Mouse (Mus musculus): ENCODE data around the gene Gm3233. TPM values are rescaled to one million over a fixed set of nuclear protein-coding genes. Genes with fewer than 3 reads are reported as not detected.
"Not testable (repeated sequence)": the region's sequence is repeated elsewhere in the genome, so short reads cannot be mapped to it uniquely, and the experiment has no call there.

The Gm3233 gene
- polyA plus RNA-seq, 1 experiment from 2014 or later: not detected

DNA sequence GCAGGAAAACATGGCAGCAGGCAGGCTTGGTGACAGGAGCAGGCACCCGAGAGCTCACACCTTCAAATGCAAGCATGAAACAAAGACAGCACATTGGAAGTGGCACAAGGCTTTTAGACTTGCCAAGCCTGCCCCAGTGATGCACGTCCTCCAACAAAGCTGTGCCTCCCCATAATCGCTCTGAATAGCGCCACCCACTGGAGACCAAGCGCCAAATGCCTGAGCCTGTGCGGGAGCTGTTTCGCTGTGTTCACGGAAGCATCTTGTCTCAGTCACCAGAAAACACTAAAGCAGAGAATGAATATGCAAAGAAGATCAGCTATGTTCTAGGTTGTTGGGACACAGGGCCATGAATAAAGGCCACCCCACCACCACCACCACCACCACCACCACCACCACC lies 34.6 kb downstream of the Gm3233 start:
- Histone ChIP-seq H3K4me3 (replicated peaks) (no peak overlapping the region), H3K4me1 (no peaks in the 10 kb centered on the region), H3K27ac (no peak overlapping the region), H3K4me2 (no peak overlapping the region), H3K36me3 (no peaks in the 10 kb centered on the region), H3K27me3 (replicated peaks) (no peaks in the 10 kb centered on the region), H3K9ac (no peak overlapping the region), H3K9me3 (no peaks in the 10 kb centered on the region)
- 77% methylated on average over 8 of the region's 8 CpGs for WGBS
- no peak for ATAC-seq (ENCODE audit: insufficient read depth, low FRiP score, low read depth)

DNA sequence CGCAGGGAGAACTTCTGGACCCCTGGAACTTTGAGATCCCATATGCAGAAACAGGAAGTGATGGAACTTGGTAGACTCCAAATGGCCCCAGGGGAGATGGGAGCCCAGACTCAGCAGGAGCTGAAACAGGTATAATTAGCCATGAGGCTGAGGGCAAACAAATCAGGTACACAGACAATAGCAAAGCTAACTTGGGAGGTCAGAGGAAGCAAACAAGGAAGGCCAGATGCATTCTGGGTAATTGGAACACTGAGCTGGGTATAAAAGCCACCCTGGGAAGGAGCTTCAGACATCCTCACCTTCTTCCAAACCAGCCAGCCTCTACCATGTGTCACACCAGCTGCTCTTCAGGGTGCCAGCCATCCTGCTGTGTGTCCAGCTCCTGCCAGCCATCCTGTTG lies 39.2 kb downstream of the Gm3233 start, which contains the start of gene Krtap12-1:
Gene Krtap12-1 (plus strand): TSS at position 301 of the 400 bp plus-strand sequence.
- not testable (repeated sequence) for H3K27ac ChIP-seq; ATAC-seq (ENCODE audit: insufficient read depth, low FRiP score, low read depth); H3K4me2 ChIP-seq; H3K9me3 ChIP-seq; H3K4me1 ChIP-seq; H3K27me3 ChIP-seq (replicated peaks); H3K4me3 ChIP-seq (replicated peaks); H3K36me3 ChIP-seq; H3K9ac ChIP-seq
- WGBS: 72% methylated on average over 1 of the region's 1 CpGs

DNA sequence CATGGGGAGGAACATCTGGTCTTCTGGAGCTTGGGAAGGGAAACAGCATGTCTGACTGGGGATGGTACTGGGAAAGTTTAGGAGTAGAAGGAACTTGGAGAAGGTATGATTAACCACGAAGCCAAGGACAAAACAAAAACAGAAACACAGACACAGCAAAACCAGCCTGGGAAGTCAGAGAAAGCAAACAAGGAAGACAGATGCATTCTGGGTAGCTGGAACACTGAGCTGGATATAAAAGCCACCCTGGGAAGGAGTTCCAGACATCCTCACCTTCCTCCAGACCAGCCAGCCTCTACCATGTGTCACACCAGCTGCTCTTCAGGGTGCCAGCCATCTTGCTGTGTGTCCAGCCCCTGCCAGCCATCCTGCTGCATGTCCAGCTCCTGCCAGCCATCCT lies 44.0 kb downstream of the Gm3233 start, which contains the start of gene Gm10142:
Gene Gm10142 (plus strand): TSS at position 301 of the 400 bp plus-strand sequence.
- Histone ChIP-seq H3K27me3 (replicated peaks) (no peaks in the 10 kb centered on the region), H3K36me3 (no peaks in the 10 kb centered on the region), H3K27ac (no peak within 1 kb of the TSS), H3K9me3 (no peaks in the 10 kb centered on the region), H3K4me2 (no peak within 1 kb of the TSS), H3K4me3 (replicated peaks) (no peak within 1 kb of the TSS), H3K4me1 (no peaks in the 10 kb centered on the region), H3K9ac (no peak within 1 kb of the TSS)
- ATAC-seq (ENCODE audit: insufficient read depth, low FRiP score, low read depth): no peak
- WGBS: 88% methylated on average over 1 of the region's 1 CpGs

DNA sequence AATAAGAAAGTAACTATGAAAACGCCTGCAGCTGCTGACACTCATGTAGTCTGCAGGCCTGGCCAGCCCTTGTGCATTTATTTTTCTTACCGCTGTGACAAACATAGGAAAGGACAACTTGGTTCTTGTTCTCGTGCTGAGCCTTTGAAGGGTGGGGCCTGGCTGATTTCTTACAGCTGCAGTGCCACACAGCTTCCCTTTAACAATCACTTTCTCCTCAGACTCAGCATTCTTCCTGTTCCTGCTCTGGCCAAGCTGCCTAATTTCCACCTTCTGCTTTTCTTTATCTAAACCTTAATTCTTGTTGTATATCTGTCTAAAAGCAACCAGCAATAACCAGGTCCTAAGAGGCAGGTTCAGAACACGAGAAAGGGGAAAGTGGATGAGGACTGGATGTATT lies 45.7 kb downstream of the Gm3233 start:
- no peaks in the 10 kb centered on the region for H3K9me3 ChIP-seq
- H3K36me3 ChIP-seq: no peaks in the 10 kb centered on the region
- no peaks in the 10 kb centered on the region for H3K4me1 ChIP-seq
- H3K4me3 ChIP-seq (replicated peaks): no peak overlapping the region
- 51% methylated on average over 4 of the region's 4 CpGs for WGBS
- ATAC-seq (ENCODE audit: insufficient read depth, low FRiP score, low read depth): no peak
- no peaks in the 10 kb centered on the region for H3K27me3 ChIP-seq (replicated peaks)
- no peak overlapping the region for H3K4me2 ChIP-seq
- H3K9ac ChIP-seq: no peak overlapping the region
- H3K27ac ChIP-seq: no peak overlapping the region

DNA sequence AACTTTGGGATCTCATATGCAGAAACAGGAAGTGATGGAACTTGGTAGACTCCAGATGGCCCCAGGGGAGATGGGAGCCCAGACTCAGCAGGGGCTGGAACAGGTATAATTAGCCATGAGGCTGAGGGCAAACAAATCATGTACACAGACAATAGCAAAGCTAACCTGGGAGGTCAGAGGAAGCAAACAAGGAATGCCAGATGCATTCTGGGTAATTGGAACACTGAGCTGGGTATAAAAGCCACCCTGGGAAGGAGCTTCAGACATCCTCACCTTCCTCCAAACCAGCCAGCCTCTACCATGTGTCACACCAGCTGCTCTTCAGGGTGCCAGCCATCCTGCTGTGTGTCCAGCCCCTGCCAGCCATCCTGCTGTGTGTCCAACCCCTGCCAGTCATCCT lies 48.3 kb downstream of the Gm3233 start, which contains the start of gene Gm10024:
Gene Gm10024 (plus strand): TSS at position 301 of the 400 bp plus-strand sequence.
- not testable (repeated sequence) for H3K4me2 ChIP-seq; H3K27me3 ChIP-seq (replicated peaks); H3K4me3 ChIP-seq (replicated peaks); H3K9ac ChIP-seq; H3K27ac ChIP-seq; ATAC-seq (ENCODE audit: insufficient read depth, low FRiP score, low read depth); H3K4me1 ChIP-seq; H3K36me3 ChIP-seq; H3K9me3 ChIP-seq

DNA sequence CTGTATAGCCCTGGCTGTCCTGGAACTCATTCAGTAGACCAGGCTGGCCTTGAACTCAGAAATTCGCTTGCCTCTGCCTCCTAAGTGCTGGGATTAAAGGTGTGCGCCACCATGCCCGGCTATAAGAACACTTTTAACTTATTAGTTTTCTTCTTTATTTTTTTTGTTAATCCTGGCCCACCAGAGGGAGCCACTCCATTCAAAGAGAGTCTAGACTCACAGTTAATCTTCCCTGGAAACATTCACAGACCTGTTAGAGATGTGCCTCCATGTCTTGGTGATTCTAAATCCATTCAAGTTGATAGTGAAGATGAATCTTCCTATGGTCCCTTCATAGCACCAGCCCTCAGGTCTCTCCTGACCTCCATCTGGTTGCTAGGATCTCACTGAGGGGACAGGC lies 49.7 kb downstream of the Gm3233 start:
- H3K36me3 ChIP-seq: no peaks in the 10 kb centered on the region
- ATAC-seq (ENCODE audit: insufficient read depth, low FRiP score, low read depth): no peak
- 79% methylated on average over 3 of the region's 3 CpGs for WGBS
- H3K27ac ChIP-seq: no peak overlapping the region
- no peak overlapping the region for H3K4me2 ChIP-seq
- H3K9me3 ChIP-seq: no peaks in the 10 kb centered on the region; the same call in 1 of the 2 replicates
- no peak overlapping the region for H3K4me3 ChIP-seq (replicated peaks)
- no peaks in the 10 kb centered on the region for H3K4me1 ChIP-seq
- no peaks in the 10 kb centered on the region for H3K27me3 ChIP-seq (replicated peaks)
- H3K9ac ChIP-seq: no peak overlapping the region

Other genes with a start within 250 kb of the Gm3233 start
- 36.1 and 40.0 TPM in 2 replicates for gene Fam207a, start 243.9 kb downstream of the Gm3233 start, polyA plus RNA-seq (2015; fragmentation: Nextera tagmentation; extraction: Ambion mirVana)
- 6.0 and 6.9 TPM in 2 replicates for gene Itgb2, start 229.4 kb downstream of the Gm3233 start, polyA plus RNA-seq (2015; fragmentation: Nextera tagmentation; extraction: Ambion mirVana)
- 174 and 178 TPM in 2 replicates for gene Pttg1ip, start 178.0 kb downstream of the Gm3233 start, polyA plus RNA-seq (2015; fragmentation: Nextera tagmentation; extraction: Ambion mirVana)
- gene Sumo3, start 153.6 kb downstream of the Gm3233 start, polyA plus RNA-seq (2015; fragmentation: Nextera tagmentation; extraction: Ambion mirVana): 324 and 334 TPM in 2 replicates
- gene Gm49325, start 153.5 kb downstream of the Gm3233 start, polyA plus RNA-seq (2015; fragmentation: Nextera tagmentation; extraction: Ambion mirVana): 4.8 TPM in 1 of 2 replicates, not detected in the other
- 70.7 and 73.3 TPM in 2 replicates for gene Ube2g2, start 137.4 kb downstream of the Gm3233 start, polyA plus RNA-seq (2015; fragmentation: Nextera tagmentation; extraction: Ambion mirVana)
- gene Tspear, start 73.1 kb downstream of the Gm3233 start, polyA plus RNA-seq (2015; fragmentation: Nextera tagmentation; extraction: Ambion mirVana): 0.85 and 1.0 TPM in 2 replicates
- not detected in 2 replicates for gene Gm19402, start 68.9 kb downstream of the Gm3233 start, polyA plus RNA-seq (2015; fragmentation: Nextera tagmentation; extraction: Ambion mirVana)
- gene Gm9508, start 62.4 kb downstream of the Gm3233 start, polyA plus RNA-seq (2015; fragmentation: Nextera tagmentation; extraction: Ambion mirVana): not detected in 2 replicates
- not detected in 2 replicates for gene Gm10272, start 53.1 kb downstream of the Gm3233 start, polyA plus RNA-seq (2015; fragmentation: Nextera tagmentation; extraction: Ambion mirVana)
- gene Gm10024, start 48.2 kb downstream of the Gm3233 start, polyA plus RNA-seq (2015; fragmentation: Nextera tagmentation; extraction: Ambion mirVana): 0.35 TPM in 1 of 2 replicates, not detected in the other
- gene Gm10142, start 43.9 kb downstream of the Gm3233 start, polyA plus RNA-seq (2015; fragmentation: Nextera tagmentation; extraction: Ambion mirVana): not detected in 2 replicates
- gene Krtap12-1, start 39.1 kb downstream of the Gm3233 start, polyA plus RNA-seq (2015; fragmentation: Nextera tagmentation; extraction: Ambion mirVana): not detected in 2 replicates
- not detected in 2 replicates for gene Gm10100, start 33.2 kb downstream of the Gm3233 start, polyA plus RNA-seq (2015; fragmentation: Nextera tagmentation; extraction: Ambion mirVana)
- not detected in 2 replicates for gene Gm18596, start 17.0 kb downstream of the Gm3233 start, polyA plus RNA-seq (2015; fragmentation: Nextera tagmentation; extraction: Ambion mirVana)
- gene Gm9736, start 8.3 kb downstream of the Gm3233 start, polyA plus RNA-seq (2015; fragmentation: Nextera tagmentation; extraction: Ambion mirVana): not detected in 2 replicates
- gene Gm3238, start 11.6 kb upstream of the Gm3233 start, polyA plus RNA-seq (2015; fragmentation: Nextera tagmentation; extraction: Ambion mirVana): not detected in 2 replicates
- not detected in 2 replicates for gene Gm7138, start 17.3 kb upstream of the Gm3233 start, polyA plus RNA-seq (2015; fragmentation: Nextera tagmentation; extraction: Ambion mirVana)
- gene Gm3250, start 22.9 kb upstream of the Gm3233 start, polyA plus RNA-seq (2015; fragmentation: Nextera tagmentation; extraction: Ambion mirVana): not detected in 2 replicates
- not detected in 2 replicates for gene Gm7137, start 28.5 kb upstream of the Gm3233 start, polyA plus RNA-seq (2015; fragmentation: Nextera tagmentation; extraction: Ambion mirVana)
- not detected in 2 replicates for gene Gm9639, start 35.4 kb upstream of the Gm3233 start, polyA plus RNA-seq (2015; fragmentation: Nextera tagmentation; extraction: Ambion mirVana)
- gene Gm19668, start 39.5 kb upstream of the Gm3233 start, polyA plus RNA-seq (2015; fragmentation: Nextera tagmentation; extraction: Ambion mirVana): not detected in 2 replicates
- gene Gm9507, start 52.2 kb upstream of the Gm3233 start, polyA plus RNA-seq (2015; fragmentation: Nextera tagmentation; extraction: Ambion mirVana): not detected in 2 replicates
- not detected in 2 replicates for gene Gm2696, start 55.0 kb upstream of the Gm3233 start, polyA plus RNA-seq (2015; fragmentation: Nextera tagmentation; extraction: Ambion mirVana)
- not detected in 2 replicates for gene Krtap10-4, start 67.4 kb upstream of the Gm3233 start, polyA plus RNA-seq (2015; fragmentation: Nextera tagmentation; extraction: Ambion mirVana)
- gene Krtap10-10, start 76.3 kb upstream of the Gm3233 start, polyA plus RNA-seq (2015; fragmentation: Nextera tagmentation; extraction: Ambion mirVana): not detected in 2 replicates
- gene Gm36176, start 87.1 kb upstream of the Gm3233 start, polyA plus RNA-seq (2015; fragmentation: Nextera tagmentation; extraction: Ambion mirVana): not detected in 2 replicates
- gene Gm10318, start 93.2 kb upstream of the Gm3233 start, polyA plus RNA-seq (2015; fragmentation: Nextera tagmentation; extraction: Ambion mirVana): not detected in 2 replicates
- gene Gm3285, start 102.3 kb upstream of the Gm3233 start, polyA plus RNA-seq (2015; fragmentation: Nextera tagmentation; extraction: Ambion mirVana): not detected in 2 replicates
- gene Lrrc3, start 142.9 kb upstream of the Gm3233 start, polyA plus RNA-seq (2015; fragmentation: Nextera tagmentation; extraction: Ambion mirVana): 5.0 and 6.4 TPM in 2 replicates
- gene Trpm2, start 210.9 kb upstream of the Gm3233 start, polyA plus RNA-seq (2015; fragmentation: Nextera tagmentation; extraction: Ambion mirVana): 1.2 TPM in 2 replicates
- gene 1810043G02Rik, start 218.8 kb upstream of the Gm3233 start, polyA plus RNA-seq (2015; fragmentation: Nextera tagmentation; extraction: Ambion mirVana): 23.6 and 26.7 TPM in 2 replicates